Mouse (Mus musculus) kidney, embryonic 14.5 days (tissue): Measurements from ENCODE around the gene Gars. TPM values are rescaled to one million over a fixed set of nuclear protein-coding genes. Genes with fewer than 3 reads are reported as not detected.

Experiments used
- ATAC-seq: fragments of 200-750 bp; cut with Nextera tagmentation; 2 replicates; pipeline ENCODE4 v1.8.0; 2017; ENCODE audit warnings: moderate number of reproducible peaks, mild to moderate bottlenecking, moderate TSS enrichment, moderate library complexity; ENCODE audit not compliant: low FRiP score, low TSS enrichment
- H3K27ac ChIP-seq: fragments of 300-500 bp; sonication (generic); 2 replicates; pipeline ENCODE4 v1.5.1; 2014; ENCODE audit warnings: low read depth, mild to moderate bottlenecking, low read length, moderate library complexity, mixed read lengths
- H3K27me3 ChIP-seq: fragments of 300-500 bp; sonication (generic); 2 replicates; pipeline ENCODE4 v1.6.1; 2014; ENCODE audit warnings: mild to moderate bottlenecking, low read length; ENCODE audit not compliant: control insufficient read depth, insufficient read depth
- H3K36me3 ChIP-seq: fragments of 300-500 bp; sonication (generic); 2 replicates; pipeline ENCODE4 v1.6.1; 2014; ENCODE audit warnings: low read length, mixed read lengths; ENCODE audit not compliant: control insufficient read depth, insufficient read depth
- H3K4me1 ChIP-seq: fragments of 300-500 bp; sonication (generic); 2 replicates; pipeline ENCODE4 v1.6.1; 2014; ENCODE audit warnings: low read length, mixed read lengths; ENCODE audit not compliant: control insufficient read depth, insufficient read depth
- H3K4me2 ChIP-seq: fragments of 300-500 bp; sonication (generic); replicated peaks from 2 replicates; pipeline ENCODE4 v1.6.1; 2014; ENCODE audit warnings: low read depth, mild to moderate bottlenecking, low read length
- H3K4me3 ChIP-seq: fragments of 300-500 bp; sonication (generic); 2 replicates; pipeline ENCODE4 v1.5.1; 2014; ENCODE audit warnings: mild to moderate bottlenecking, low read length
- H3K9ac ChIP-seq: fragments of 300-500 bp; sonication (generic); 2 replicates; pipeline ENCODE4 v1.6.1; 2014; ENCODE audit warnings: low read depth, mild to moderate bottlenecking, low read length, moderate library complexity
- H3K9me3 ChIP-seq: fragments of 300-500 bp; sonication (generic); 2 replicates; pipeline ENCODE4 v1.6.1; 2016; ENCODE audit warnings: low read length; ENCODE audit not compliant: control insufficient read depth
- WGBS: fragments of 180-500 bp; shearing (Covaris S2); extraction: QIAGEN DNeasy Blood & Tissue Kit; methylation state at CpG from one replicate; pipeline ENCODE4 v1.1.7; 2014; 5-methylcytosine and 5-hydroxymethylcytosine counted together
- polyA plus RNA-seq: library from polyadenylated mRNA; unstranded; fragments of >200 nt; fragmentation: Nextera tagmentation; extraction: Ambion mirVana; gene quantifications from 2 replicates; pipeline ENCODE4 v1.2.1, GENCODE M21; 2014

Gars gene
- polyA plus RNA-seq, 1 experiment from 2014 or later, result 153 TPM

DNA sequence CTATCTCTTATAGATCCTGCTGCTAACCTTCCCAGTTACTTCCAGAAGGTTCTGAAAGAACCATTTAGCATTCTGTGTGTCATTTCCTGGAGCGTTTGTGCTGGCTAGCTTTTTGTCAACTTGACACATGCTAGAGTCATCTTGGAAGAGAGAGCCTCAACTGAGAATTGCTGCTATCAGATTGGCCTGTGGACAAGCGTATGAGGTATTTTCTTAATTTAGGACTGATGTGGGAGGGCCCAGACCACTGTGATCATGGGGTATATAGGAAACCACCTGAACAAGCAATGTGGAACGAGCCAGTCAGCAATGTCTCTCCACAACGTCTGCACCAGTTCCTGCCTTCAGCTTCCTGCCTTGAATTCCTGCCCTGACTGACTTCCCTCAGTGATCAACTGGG, 34.2 kb upstream of the Gars start:
- Histone ChIP-seq H3K27ac (no peak overlapping the region), H3K9ac (no peak overlapping the region), H3K9me3 (no peaks in the 10 kb centered on the region), H3K36me3 (no peaks in the 10 kb centered on the region), H3K4me2 (no peak overlapping the region), H3K4me1 (no peaks in the 10 kb centered on the region), H3K4me3 (no peak overlapping the region), H3K27me3 (no peaks in the 10 kb centered on the region)
- WGBS, result 66% methylated on average over 4 of the region's 4 CpGs
- no peak for ATAC-seq

DNA sequence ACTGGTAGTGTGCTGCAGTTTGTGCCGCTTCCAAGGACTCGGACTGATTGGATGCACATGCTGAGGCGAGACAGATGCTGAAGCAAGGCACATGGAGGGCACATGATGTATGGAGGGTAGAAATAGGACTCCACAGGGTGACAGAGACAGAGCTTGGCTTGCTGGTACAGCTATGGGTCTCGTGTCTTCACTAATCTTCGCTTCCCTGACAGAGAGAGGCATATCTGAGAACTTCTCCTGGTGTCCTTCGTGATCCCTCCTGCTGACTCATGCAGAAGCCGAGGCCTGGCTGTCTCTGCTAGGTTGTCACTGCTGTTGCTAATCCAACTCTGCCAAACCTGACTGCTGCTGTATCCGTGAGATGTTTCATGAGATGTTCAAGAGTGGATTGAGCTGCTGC, 29.4 kb upstream of the Gars start:
- H3K9ac ChIP-seq, result no peak overlapping the region
- H3K27ac ChIP-seq, result no peak overlapping the region
- no peaks in the 10 kb centered on the region for H3K36me3 ChIP-seq
- H3K4me2 ChIP-seq, result no peak overlapping the region
- H3K9me3 ChIP-seq, result no peaks in the 10 kb centered on the region
- WGBS, result 90% methylated on average over 8 of the region's 8 CpGs
- H3K4me1 ChIP-seq, result no peaks in the 10 kb centered on the region
- no peaks in the 10 kb centered on the region for H3K27me3 ChIP-seq
- no peak overlapping the region for H3K4me3 ChIP-seq
- no peak for ATAC-seq

DNA sequence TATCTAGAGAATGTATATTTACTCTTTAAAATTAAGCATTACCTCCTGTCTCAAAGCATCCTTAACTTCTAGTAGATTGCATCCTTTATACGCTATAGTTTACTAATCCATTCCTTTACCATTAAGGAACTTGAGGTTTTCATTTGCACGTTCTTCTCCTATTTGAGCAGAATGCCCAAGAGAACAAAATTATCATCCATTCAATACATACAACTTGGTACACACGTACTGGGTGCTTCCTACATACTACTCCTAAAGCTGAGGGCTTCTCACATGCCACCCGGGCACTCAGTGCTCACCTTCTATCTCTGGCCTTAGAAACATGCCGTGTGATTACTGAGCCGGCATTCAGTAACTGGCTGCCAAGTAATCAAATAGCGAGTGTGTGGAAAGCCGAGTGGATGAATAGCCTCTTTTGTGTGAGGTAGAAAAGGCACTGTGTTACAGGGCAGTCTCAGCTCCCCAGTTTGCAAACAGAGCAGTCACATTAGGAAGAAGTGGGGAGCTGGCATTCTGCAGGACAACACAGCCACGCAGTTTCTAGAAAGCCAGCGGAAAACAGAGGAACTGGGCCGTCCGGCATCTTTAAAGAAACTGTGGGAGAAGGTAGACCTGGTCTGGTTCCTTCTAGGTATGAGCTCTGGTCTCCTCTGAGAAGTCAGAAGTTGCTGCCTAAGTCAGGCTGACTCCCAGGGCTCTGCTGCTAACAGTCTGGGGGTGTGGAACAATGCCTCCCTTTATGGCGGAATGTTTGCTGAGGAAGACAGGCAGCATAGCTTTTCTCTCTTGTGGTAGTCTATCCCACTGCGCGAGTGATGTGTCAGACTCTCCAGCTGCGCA, 28.2 kb upstream of the Gars start:
- Histone ChIP-seq H3K9ac (no peak overlapping the region), H3K27me3 (no peaks in the 10 kb centered on the region), H3K36me3 (no peaks in the 10 kb centered on the region), H3K4me3 (no peak overlapping the region), H3K9me3 (no peaks in the 10 kb centered on the region), H3K27ac (no peak overlapping the region), H3K4me2 (no peak overlapping the region), H3K4me1 (no peaks in the 10 kb centered on the region)
- no peak for ATAC-seq
- WGBS, result 43% methylated on average over 16 of the region's 16 CpGs

DNA sequence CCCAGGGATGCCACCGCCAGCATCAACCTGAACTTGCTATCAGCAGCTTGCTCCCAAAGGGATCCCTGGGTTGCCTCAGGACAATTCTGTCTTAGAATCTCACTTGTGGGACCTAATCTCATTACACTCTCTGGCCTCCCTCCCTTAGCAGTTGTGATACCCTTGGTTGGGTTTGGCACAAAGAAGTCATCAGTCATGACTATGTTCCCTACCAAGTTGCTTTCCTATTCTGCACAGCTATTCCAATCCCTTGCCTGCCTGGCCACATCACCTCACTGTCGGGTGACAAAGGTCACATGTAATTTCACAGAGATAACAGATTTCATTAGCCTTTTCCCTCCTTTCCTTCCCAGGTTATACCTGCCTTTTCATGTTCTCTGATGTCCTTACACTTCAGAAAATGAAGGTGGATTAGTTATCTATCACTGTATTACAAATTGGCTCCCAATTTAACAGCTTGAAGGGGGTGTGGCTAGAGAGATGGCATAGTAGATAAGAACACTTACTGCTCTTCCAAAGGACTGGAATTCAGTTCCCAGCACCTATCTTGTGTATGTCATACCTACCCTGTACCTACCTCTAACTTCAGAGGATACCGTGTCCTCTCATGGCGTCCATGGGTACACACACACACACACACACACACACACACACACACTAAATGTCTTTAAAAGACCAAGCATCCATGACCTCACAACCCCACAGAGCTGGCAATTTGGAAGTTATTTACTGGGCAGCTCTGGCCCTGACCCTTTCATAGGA, 27.3 kb upstream of the Gars start:
- H3K36me3 ChIP-seq, result no peaks in the 10 kb centered on the region
- no peaks in the 10 kb centered on the region for H3K4me1 ChIP-seq
- WGBS, result 64% methylated on average over 4 of the region's 4 CpGs
- ATAC-seq, result no peak
- no peak overlapping the region for H3K27ac ChIP-seq
- no peak overlapping the region for H3K9ac ChIP-seq
- H3K27me3 ChIP-seq, result no peaks in the 10 kb centered on the region
- no peak overlapping the region for H3K4me3 ChIP-seq
- H3K4me2 ChIP-seq, result no peak overlapping the region
- no peaks in the 10 kb centered on the region for H3K9me3 ChIP-seq

DNA sequence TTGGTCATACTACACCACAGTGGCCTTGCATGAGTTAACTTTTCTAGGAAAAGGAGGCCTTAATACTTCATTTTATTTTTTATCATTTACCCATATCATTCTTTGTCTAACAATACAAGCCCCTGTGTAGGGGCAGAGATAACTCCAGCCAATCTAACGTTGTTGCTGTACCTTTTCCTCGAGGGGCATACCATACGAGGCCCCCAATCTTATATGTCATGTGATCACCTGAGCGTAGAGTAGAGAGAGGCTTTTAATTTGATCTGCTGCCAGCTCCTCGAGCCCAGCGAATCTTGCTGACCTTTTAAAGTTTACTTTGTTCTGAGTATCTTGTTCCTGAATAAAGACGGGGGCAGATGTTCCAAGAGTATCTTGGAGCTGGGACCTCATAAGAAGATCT, 25.3 kb upstream of the Gars start:
- no peak for ATAC-seq
- WGBS, result 46% methylated on average over 7 of the region's 7 CpGs
- H3K4me2 ChIP-seq, result no peak overlapping the region
- H3K36me3 ChIP-seq, result no peaks in the 10 kb centered on the region
- H3K9ac ChIP-seq, result no peak overlapping the region
- no peaks in the 10 kb centered on the region for H3K9me3 ChIP-seq
- H3K27me3 ChIP-seq, result no peaks in the 10 kb centered on the region
- H3K27ac ChIP-seq, result no peak overlapping the region
- no peak overlapping the region for H3K4me3 ChIP-seq
- H3K4me1 ChIP-seq, result no peaks in the 10 kb centered on the region

DNA sequence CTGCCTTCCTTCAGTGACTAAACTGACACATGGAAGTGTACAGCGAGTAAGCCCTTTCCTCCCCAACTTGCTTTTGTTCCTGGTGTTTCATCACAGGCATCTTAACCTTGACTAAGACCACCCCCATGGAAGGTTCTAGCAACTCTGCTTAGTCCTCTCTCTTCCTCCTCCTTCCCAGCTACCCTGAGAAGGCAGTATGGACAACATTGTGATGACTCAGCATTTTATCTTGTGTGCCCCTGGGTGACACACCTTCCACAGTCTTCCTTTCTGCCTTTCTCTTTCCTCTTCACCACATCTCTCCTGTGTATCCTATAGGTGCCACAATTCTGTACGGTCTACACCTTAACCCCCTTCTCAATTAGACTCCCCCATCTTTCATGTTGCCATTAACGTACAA, 23.6 kb upstream of the Gars start:
- no peak for ATAC-seq
- H3K27ac ChIP-seq, result no peak overlapping the region
- no peaks in the 10 kb centered on the region for H3K4me1 ChIP-seq
- H3K9ac ChIP-seq, result no peak overlapping the region
- H3K36me3 ChIP-seq, result no peaks in the 10 kb centered on the region
- H3K9me3 ChIP-seq, result no peaks in the 10 kb centered on the region
- H3K4me2 ChIP-seq, result no peak overlapping the region
- WGBS, result 90% methylated on average over 3 of the region's 3 CpGs
- no peak overlapping the region for H3K4me3 ChIP-seq
- H3K27me3 ChIP-seq, result no peaks in the 10 kb centered on the region; the same call in 1 of the 2 replicates

DNA sequence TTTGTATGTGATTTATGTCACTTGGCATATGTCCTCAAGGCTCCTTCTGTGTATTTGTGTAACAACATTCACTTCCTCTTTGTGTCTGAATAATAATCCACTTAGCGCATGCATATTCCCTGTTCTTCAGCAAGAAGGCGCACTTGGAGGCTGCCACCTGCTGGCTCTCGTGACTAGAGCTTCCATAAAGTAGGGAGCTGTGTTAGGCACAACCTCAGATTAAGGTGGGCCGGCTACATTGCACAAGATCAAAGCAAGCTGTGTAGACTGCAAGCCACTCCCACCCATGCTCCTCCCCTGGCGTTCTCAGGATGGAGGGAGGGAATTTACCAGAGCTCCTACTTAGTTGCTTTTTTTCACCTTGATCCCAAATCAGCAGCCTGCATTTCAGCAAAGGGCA, 21.6 kb upstream of the Gars start:
- Histone ChIP-seq H3K4me2 (no peak overlapping the region), H3K27ac (no peak overlapping the region), H3K36me3 (no peaks in the 10 kb centered on the region), H3K9me3 (no peaks in the 10 kb centered on the region), H3K9ac (no peak overlapping the region), H3K4me1 (no peaks in the 10 kb centered on the region), H3K4me3 (no peak overlapping the region), H3K27me3 (no peaks in the 10 kb centered on the region; the same call in 1 of the 2 replicates)
- ATAC-seq, result peak; percentile 68; the same call in 1 of the 2 replicates
- WGBS, result 9% methylated on average over 5 of the region's 5 CpGs

DNA sequence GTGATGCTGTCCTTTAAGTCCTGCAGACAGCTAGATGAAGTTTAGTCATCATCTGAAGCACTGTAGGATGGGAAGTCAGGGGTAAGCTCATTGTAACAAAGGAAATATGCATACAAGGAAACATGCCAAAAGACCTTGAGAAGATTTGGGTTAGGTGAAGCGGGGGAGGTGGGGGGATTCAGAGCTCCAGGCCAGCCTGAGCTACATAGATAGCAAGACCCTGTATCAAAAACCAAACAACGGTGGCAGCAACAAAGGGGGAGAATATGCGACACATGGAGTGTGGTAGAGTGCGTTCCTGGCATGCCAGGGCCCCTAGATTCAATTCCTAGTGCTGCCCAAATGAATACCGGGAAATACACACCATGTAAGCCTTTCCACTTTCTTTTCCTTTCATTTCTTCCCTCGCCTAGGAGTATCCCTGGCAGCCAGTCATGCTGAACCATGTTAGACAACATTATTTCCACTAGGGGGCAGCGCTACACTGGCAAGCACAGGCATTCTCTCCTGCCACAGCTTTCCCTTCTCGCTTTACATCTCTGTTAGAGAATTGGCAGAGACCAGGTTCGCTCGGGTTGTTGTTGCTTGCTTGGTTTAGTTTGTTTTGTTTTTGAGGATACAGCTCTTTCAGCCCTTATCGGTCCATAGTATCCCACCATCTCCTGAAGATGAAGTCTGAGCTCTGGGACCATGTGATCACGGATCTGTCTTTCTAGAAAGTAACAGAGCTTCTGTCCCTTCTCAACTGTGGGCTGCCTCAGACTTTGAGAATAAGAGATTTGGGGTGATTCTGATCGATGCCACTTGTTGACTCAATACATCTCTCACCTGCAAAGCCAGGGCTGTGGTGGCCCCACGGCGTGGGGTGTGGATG, 20.9 kb upstream of the Gars start:
- Histone ChIP-seq H3K9ac (no peak overlapping the region), H3K27ac (no peak overlapping the region), H3K27me3 (no peaks in the 10 kb centered on the region; the same call in 1 of the 2 replicates), H3K4me3 (no peak overlapping the region), H3K36me3 (no peaks in the 10 kb centered on the region), H3K4me2 (no peak overlapping the region), H3K4me1 (no peaks in the 10 kb centered on the region), H3K9me3 (no peaks in the 10 kb centered on the region)
- ATAC-seq, result peak; percentile 25; the same call in 1 of the 2 replicates
- WGBS, result 28% methylated on average over 15 of the region's 15 CpGs
